Mouse (Mus musculus) bone marrow, adult 2 months (tissue): ENCODE data around the gene Pard3b.

Experiments
- CTCF ChIP-seq: fragments of 200-500 bp; IDR thresholded peaks from 2 replicates; pipeline ENCODE4 v1.5.1; 2011; ENCODE audit warnings: low read length, control low read depth; ENCODE audit not compliant: control insufficient read depth, insufficient read depth
- POLR2A ChIP-seq: fragments of 200-500 bp; IDR thresholded peaks from 2 replicates; pipeline ENCODE4 v1.6.1; 2011; ENCODE audit warnings: low read depth, mild to moderate bottlenecking, control low read depth, low read length, borderline replicate concordance; ENCODE audit not compliant: control insufficient read depth

- TF ChIP-seq POLR2A (no peak), CTCF (no peak)
These were observed 552.2 kb downstream of the Pard3b start for GRCm38 (mm10) chr1:62190786-62191185.
